Mouse (Mus musculus): ENCODE data around the gene Fgfr1op2.

The Fgfr1op2 gene

GRCm38 (mm10) chr6:146602601-146603000 lies 25.6 kb downstream of the Fgfr1op2 start:
- in situ Hi-C loops (cut with MboI, MseI) = no loop called here

- in situ Hi-C loops (cut with MboI, MseI) = no loop called here
These were observed 26.6 kb downstream of the Fgfr1op2 start for GRCm38 (mm10) chr6:146603651-146604050.

GRCm38 (mm10) chr6:146611385-146611784 lies 34.4 kb downstream of the Fgfr1op2 start:
- in situ Hi-C loops (cut with MboI, MseI) = no loop called here

- in situ Hi-C loops (cut with MboI, MseI) = no loop called here
These were observed 34.9 kb downstream of the Fgfr1op2 start for GRCm38 (mm10) chr6:146611897-146612296.

GRCm38 (mm10) chr6:146612736-146613135 lies 35.7 kb downstream of the Fgfr1op2 start:
- in situ Hi-C loops (cut with MboI, MseI) = no loop called here

- in situ Hi-C loops (cut with MboI, MseI) = no loop called here
These were observed 36.9 kb downstream of the Fgfr1op2 start for GRCm38 (mm10) chr6:146613907-146614306.

- in situ Hi-C loops (cut with MboI, MseI) = no loop called here
These were observed 37.5 kb downstream of the Fgfr1op2 start for GRCm38 (mm10) chr6:146614541-146614940.

- in situ Hi-C loops (cut with MboI, MseI) = no loop called here
These were observed 38.9 kb downstream of the Fgfr1op2 start for GRCm38 (mm10) chr6:146615891-146616290.

- in situ Hi-C loops (cut with MboI, MseI) = no loop called here
These were observed 39.7 kb downstream of the Fgfr1op2 start for GRCm38 (mm10) chr6:146616670-146617069.

- in situ Hi-C loops (cut with MboI, MseI) = no loop called here
These were observed 51.1 kb downstream of the Fgfr1op2 start for GRCm38 (mm10) chr6:146628123-146628522.

- in situ Hi-C loops (cut with MboI, MseI) = no loop called here
These were observed 53.1 kb downstream of the Fgfr1op2 start for GRCm38 (mm10) chr6:146629781-146630756.

- in situ Hi-C loops (cut with MboI, MseI) = no loop called here
These were observed 54.0 kb downstream of the Fgfr1op2 start for GRCm38 (mm10) chr6:146630961-146631360.

GRCm38 (mm10) chr6:146631847-146632246 lies 54.8 kb downstream of the Fgfr1op2 start:
- in situ Hi-C loops (cut with MboI, MseI) = no loop called here

- in situ Hi-C loops (cut with MboI, MseI) = no loop called here
These were observed 55.4 kb downstream of the Fgfr1op2 start for GRCm38 (mm10) chr6:146632403-146632802.

- in situ Hi-C loops (cut with MboI, MseI) = no loop called here
These were observed 56.1 kb downstream of the Fgfr1op2 start for GRCm38 (mm10) chr6:146633097-146633496.

GRCm38 (mm10) chr6:146633629-146634014 lies 56.6 kb downstream of the Fgfr1op2 start:
- in situ Hi-C loops (cut with MboI, MseI) = no loop called here

GRCm38 (mm10) chr6:146634015-146634722 lies 57.2 kb downstream of the Fgfr1op2 start:
- in situ Hi-C loops (cut with MboI, MseI) = no loop called here

- in situ Hi-C loops (cut with MboI, MseI) = no loop called here
These were observed 58.0 kb downstream of the Fgfr1op2 start for GRCm38 (mm10) chr6:146634759-146635606.

- in situ Hi-C loops (cut with MboI, MseI) = no loop called here
These were observed 59.5 kb downstream of the Fgfr1op2 start for GRCm38 (mm10) chr6:146636482-146636881.

- in situ Hi-C loops (cut with MboI, MseI) = no loop called here
These were observed 63.3 kb downstream of the Fgfr1op2 start for GRCm38 (mm10) chr6:146640068-146640965.

GRCm38 (mm10) chr6:146640991-146641390 lies 64.0 kb downstream of the Fgfr1op2 start:
- in situ Hi-C loops (cut with MboI, MseI) = no loop called here
